Mouse (Mus musculus) urinary bladder, postnatal 25 days (tissue): Measurements from ENCODE around the gene Nmnat1.

ENCODE experiments used
- DNase-seq: peaks from one replicate; pipeline ENCODE4 v3.0.0; 2022; ENCODE audit warnings: low spot score

Gene Nmnat1

GRCm38 (mm10) chr4:149485053-149485824 lies at the start of gene Nmnat1, which contains the start of gene Lzic:
TSS of gene Nmnat1 (minus strand) at chr4:149485202.
TSS of gene Lzic (plus strand) at chr4:149485229.
- peak; percentile 92 for DNase-seq

DNA sequence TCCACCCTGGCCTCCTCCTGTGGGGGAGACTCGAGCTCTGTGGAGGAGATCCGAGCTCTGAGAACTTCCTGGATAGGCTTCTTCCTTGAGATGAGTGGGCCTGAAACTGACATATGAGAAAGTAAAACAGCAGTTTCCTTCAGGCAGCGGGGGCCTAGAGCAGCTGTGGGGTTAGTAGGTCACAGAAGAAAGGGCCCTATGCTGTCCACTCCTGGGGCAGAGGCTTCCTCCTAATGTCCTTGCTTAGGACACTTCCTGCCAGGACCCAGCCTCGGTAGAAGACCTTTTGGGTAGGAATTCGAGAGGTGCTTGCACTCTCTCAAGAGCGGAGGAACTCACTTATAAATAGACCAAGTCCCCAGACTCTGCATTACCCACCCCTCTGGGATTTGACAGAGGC lies 44.7 kb upstream of the Nmnat1 start:
- no peak for DNase-seq

GRCm38 (mm10) chr4:149527621-149528354 lies 42.8 kb upstream of the Nmnat1 start:
- no peak for DNase-seq

DNA sequence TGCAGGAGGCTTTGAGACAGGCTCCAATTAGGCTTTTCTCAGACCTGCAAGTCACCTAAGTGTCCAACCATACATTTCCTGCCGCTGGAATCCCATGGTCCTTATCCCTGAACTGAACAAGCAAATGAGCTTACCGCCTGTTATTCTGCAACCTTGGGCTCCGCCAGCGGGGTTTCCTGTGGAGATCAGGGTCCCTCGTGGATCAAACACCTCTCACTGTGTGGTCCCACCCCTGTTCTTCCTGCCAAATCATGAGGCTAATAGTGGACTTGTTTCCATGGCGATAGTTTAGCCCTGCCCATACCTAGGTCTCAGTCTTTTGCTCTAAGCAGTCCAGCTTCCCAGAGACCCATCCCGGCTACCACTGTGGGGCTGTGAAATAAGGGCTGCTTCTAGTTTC lies 41.3 kb upstream of the Nmnat1 start:
- no peak for DNase-seq

DNA sequence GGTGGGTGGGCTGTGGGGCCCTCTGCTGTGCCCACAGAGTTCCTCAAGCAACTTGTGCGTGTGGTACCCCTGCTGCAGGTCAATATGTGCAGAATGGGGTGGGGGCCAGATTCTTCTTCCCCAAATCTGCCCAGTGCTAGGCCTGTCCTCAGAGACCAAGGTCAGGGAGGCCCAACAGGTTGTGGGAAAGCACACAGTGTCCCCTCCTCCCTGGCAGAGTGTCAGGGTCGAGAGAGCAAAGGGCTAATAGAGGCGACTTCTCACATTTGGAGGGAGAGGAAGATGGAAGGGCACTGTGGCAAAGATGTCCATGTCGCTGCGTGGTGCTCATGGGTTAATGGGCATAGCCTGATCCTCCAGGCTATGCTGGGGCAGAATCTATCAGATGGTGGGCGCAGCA lies 40.8 kb upstream of the Nmnat1 start:
- no peak for DNase-seq

DNA sequence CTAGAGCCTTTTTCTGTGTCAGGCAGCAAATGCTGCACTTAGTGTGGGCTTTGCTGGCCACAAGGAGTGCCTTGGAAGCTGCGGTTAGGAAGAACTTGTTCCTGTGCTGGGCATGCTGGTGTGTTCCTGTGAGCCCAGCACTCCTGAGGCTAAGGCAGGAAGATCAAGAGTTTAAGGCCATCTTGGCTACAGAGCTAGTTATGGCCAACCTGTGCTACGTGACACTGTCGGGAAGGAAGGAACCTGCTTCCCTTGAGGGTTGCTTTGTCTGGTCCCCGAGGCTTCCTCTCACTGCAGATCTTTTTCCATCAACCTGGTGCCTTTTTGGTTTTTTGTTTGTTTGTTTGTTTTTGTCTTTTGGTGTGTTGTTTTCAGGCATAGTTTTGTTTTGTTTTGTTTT lies 40.2 kb upstream of the Nmnat1 start:
- DNase-seq, result no peak

GRCm38 (mm10) chr4:149523961-149524360 lies 39.0 kb upstream of the Nmnat1 start:
- no peak for DNase-seq

DNA sequence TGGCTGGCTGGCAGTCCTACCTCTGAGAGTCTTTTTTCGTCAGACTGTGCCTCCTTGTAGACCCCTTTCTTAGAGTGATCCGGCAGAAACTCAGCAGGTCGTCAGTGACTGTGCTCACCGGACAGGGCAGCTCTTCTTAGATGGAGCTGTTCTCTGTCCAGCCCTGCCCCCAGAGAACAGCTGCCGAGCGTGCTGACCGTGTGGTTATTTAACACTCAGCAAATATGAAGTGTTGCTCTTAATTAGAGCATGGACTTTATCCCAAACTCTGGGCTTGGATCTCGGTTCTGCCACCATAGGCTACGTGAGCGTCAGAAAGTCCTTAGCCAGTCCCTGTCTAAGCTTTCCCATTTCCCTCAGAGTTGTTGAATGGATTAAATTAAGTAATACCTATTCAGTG lies 36.3 kb upstream of the Nmnat1 start:
- no peak for DNase-seq

- no peak for DNase-seq
These were observed 33.6 kb upstream of the Nmnat1 start for GRCm38 (mm10) chr4:149518351-149519220.

GRCm38 (mm10) chr4:149517868-149518340 lies 32.9 kb upstream of the Nmnat1 start, which contains the start of gene Ctnnbip1:
TSS of gene Ctnnbip1 (plus strand) at chr4:149518236.
- peak; percentile 97 for DNase-seq

DNA sequence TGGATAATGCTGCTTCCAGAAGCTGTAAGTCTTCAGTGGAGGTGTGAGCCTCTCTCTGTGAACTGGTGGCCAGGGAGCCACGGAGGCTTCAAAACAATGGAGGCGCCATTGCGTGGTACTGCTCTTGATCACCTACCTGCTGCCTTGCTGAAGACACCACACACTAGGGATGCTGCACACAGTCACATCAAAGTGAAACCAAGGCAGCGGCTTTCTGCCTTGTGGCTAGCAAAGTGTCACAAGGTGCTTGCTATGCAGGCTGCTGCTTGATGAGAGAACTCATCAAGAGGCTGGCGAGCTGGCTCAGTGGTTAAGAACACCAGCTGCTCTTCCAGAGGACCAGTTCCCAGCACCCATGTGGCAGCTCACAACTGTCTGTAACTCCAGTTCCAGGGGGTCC lies 30.7 kb upstream of the Nmnat1 start:
- no peak for DNase-seq

DNA sequence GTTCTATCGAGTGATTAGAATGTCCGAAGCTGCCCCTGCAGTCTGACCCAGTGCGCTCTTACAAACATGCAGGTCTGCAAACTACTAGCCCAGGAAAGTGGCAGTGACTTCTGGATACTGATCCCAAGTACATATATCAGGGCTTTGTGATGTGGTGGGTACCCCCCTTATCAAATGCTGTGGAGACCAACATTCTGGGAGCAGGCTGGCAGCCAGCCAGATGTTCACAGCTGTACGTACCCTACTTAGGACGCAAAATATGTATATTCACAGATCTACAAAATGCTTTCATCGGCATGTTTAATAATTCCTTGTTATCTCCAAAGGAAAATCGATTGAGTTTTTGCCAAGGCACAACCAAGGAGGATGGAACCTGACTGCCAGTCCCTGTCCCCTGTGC lies 27.1 kb upstream of the Nmnat1 start:
- DNase-seq, result no peak

GRCm38 (mm10) chr4:149511221-149511646 lies 26.2 kb upstream of the Nmnat1 start:
- DNase-seq, result no peak

GRCm38 (mm10) chr4:149506904-149507303 lies 21.9 kb upstream of the Nmnat1 start:
- no peak for DNase-seq

DNA sequence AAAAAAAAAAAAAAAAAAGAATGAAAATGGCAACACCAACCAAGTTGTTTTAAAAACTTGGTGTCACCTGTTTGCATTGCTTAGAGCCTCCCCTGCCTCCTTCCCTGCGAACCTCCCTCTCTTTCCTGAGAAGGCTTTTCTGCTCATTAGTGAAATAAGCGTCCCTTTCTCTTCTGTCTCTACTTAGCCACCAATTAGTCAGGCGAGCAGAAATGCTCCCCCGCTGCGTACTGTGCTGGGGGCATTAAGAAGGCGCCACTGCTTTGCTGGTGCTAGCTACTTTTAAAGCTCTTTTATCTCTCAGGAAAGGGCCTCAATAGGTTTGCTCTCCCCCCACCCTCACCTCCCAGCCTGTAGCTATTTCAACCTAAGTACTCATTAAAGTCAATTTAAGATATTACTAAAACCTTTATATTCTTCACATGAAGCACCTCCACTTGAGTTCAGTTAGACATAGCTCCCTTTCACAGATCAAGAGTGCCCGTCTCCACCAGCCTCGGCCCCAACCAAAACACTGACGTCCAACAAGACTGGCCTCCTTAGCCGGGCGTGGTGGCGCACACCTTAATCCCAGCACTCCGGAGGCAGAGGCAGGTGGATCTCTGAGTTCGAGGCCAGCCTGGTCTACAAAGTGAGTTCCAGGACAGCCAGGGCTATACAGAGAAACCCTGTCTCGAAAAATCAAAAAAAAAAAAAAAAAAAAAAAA lies 20.4 kb upstream of the Nmnat1 start:
- DNase-seq, result no peak

- DNase-seq, result no peak
These were observed 19.9 kb upstream of the Nmnat1 start for GRCm38 (mm10) chr4:149504858-149505257.

- no peak for DNase-seq
These were observed 19.4 kb upstream of the Nmnat1 start for GRCm38 (mm10) chr4:149504363-149504762.

DNA sequence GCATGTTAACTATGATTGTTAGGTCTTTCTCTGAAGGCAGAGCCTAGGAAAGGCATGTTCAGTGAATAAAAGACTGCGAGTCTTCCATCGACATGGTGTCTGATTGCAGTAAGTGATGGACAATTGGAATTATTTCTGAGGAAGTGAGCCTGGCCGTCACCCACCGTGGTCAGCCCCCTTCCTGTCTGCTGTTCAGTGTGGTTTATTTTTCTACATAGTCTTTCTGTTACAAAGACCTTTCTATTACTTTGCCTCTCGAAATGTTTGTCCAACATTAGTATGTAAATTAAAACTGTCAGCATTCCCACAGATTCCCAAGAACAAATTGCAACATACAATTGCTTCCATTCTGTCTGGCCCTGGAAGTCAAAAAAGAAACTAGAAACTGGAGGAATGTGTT lies 14.8 kb upstream of the Nmnat1 start:
- no peak for DNase-seq

- no peak for DNase-seq
These were observed 13.9 kb upstream of the Nmnat1 start for GRCm38 (mm10) chr4:149498901-149499300.

- DNase-seq, result no peak
These were observed 11.6 kb upstream of the Nmnat1 start for GRCm38 (mm10) chr4:149496612-149497011.

GRCm38 (mm10) chr4:149491151-149491550 lies 6.1 kb upstream of the Nmnat1 start:
- no peak for DNase-seq
